Mouse (Mus musculus) right cerebral cortex, postnatal 14 days (tissue): ENCODE measurements around the gene Fads3.

Experiments
- DNase-seq: peaks from one replicate; pipeline ENCODE4 v3.0.0; 2022

Gene Fads3

GRCm38 (mm10) chr19:10054361-10055075 lies 13.1 kb downstream of the Fads3 start:
- DNase-seq: no peak

- DNase-seq: no peak
These were observed 13.9 kb downstream of the Fads3 start for GRCm38 (mm10) chr19:10055261-10055660.

- no peak for DNase-seq
These were observed 14.7 kb downstream of the Fads3 start for GRCm38 (mm10) chr19:10055783-10056660.

- DNase-seq: no peak
These were observed 15.3 kb downstream of the Fads3 start for GRCm38 (mm10) chr19:10056686-10057085.

GRCm38 (mm10) chr19:10057486-10058351 lies 16.4 kb downstream of the Fads3 start:
- DNase-seq: no peak

GRCm38 (mm10) chr19:10058352-10058825 lies 17.0 kb downstream of the Fads3 start:
- DNase-seq: no peak

GRCm38 (mm10) chr19:10058876-10059427 lies 17.6 kb downstream of the Fads3 start:
- DNase-seq: no peak

GRCm38 (mm10) chr19:10059911-10060567 lies 18.7 kb downstream of the Fads3 start:
- DNase-seq: no peak

GRCm38 (mm10) chr19:10060783-10061590 lies 19.6 kb downstream of the Fads3 start:
- DNase-seq: no peak

- DNase-seq: no peak
These were observed 20.3 kb downstream of the Fads3 start for GRCm38 (mm10) chr19:10061624-10062023.

- no peak for DNase-seq
These were observed 20.9 kb downstream of the Fads3 start for GRCm38 (mm10) chr19:10062292-10062691.

- DNase-seq: no peak
These were observed 21.5 kb downstream of the Fads3 start for GRCm38 (mm10) chr19:10062862-10063261.

GRCm38 (mm10) chr19:10064173-10065012 lies 23.0 kb downstream of the Fads3 start:
- DNase-seq: no peak

GRCm38 (mm10) chr19:10065465-10066188 lies 24.3 kb downstream of the Fads3 start:
- no peak for DNase-seq

- DNase-seq: no peak
These were observed 24.8 kb downstream of the Fads3 start for GRCm38 (mm10) chr19:10066189-10066500.

- no peak for DNase-seq
These were observed 25.1 kb downstream of the Fads3 start for GRCm38 (mm10) chr19:10066502-10066901.

GRCm38 (mm10) chr19:10067701-10068100 lies 26.3 kb downstream of the Fads3 start:
- DNase-seq: no peak

- no peak for DNase-seq
These were observed 29.0 kb downstream of the Fads3 start for GRCm38 (mm10) chr19:10070186-10070980.

GRCm38 (mm10) chr19:10071166-10071565 lies 29.8 kb downstream of the Fads3 start:
- DNase-seq: no peak
